Mouse (Mus musculus): Measurements from ENCODE around the gene Mrgbp. TPM values are rescaled to one million over a fixed set of nuclear protein-coding genes. Genes with fewer than 3 reads are reported as not detected.

The Mrgbp gene
- total RNA-seq (2017): 32.7 to 52.2 TPM (median 40.0 TPM) in 3 replicates

DNA sequence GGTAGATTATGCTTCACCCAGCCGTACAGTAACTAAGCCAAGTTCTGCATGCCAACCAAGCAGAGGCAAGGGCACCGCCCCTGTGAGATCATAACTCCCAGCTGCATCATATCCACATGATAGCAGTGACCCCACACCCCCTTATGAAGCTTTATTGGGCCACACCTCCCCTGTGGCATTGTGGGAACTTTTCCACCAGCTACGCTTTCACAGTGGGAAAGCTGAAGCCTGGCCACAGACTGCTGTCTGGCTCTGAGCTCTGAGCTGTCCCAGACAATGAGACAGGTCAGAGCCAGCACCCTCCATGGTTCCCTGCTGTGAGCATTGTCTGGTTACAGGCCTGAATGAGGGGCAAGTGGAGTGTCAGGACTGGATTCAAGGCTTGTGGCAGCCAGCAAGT is at the start of gene Mrgbp:
Gene Mrgbp, plus strand, starts transcription at position 303 of the 400 bp plus-strand sequence.
- ATAC-seq (replicated peaks; ENCODE audit: insufficient number of reproducible peaks, low FRiP score, low TSS enrichment, poor library complexity, severe bottlenecking): no peak

DNA sequence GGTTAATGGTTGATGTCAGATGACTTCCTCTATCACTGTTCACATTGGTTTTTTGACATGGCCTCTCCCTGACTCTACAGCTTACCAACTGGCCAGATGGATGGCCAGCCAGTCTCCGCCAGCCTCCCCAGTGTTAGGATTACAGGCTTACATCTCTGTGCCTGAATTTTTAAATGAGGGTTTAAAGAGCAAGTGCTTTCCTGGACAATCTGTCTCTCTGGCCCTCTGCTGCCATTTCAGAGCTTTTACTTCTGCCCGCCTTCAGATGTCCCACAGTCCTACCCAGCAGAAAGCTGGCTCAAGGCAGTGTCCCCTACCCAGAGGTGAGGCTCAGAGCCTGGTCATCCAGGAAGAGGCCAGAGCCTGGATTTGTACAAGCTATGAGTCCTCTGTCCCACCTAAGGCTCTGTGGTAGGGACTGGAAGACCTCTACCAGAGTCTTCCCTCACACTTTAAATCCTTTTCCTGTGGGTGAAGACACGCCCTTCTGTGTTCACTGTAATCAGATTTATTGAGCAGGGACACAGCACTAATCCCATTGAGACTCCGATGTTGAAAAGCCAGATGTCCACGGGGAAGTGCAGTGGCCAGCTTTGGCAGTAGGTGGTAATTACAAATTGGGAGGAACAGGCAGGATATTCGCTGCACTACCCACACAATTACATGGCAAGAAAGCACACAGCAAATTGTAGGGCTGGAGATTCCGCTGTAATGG is 49.3 kb upstream of the Mrgbp start:
- ATAC-seq (replicated peaks; ENCODE audit: insufficient number of reproducible peaks, low FRiP score, low TSS enrichment, poor library complexity, severe bottlenecking): no peak

DNA sequence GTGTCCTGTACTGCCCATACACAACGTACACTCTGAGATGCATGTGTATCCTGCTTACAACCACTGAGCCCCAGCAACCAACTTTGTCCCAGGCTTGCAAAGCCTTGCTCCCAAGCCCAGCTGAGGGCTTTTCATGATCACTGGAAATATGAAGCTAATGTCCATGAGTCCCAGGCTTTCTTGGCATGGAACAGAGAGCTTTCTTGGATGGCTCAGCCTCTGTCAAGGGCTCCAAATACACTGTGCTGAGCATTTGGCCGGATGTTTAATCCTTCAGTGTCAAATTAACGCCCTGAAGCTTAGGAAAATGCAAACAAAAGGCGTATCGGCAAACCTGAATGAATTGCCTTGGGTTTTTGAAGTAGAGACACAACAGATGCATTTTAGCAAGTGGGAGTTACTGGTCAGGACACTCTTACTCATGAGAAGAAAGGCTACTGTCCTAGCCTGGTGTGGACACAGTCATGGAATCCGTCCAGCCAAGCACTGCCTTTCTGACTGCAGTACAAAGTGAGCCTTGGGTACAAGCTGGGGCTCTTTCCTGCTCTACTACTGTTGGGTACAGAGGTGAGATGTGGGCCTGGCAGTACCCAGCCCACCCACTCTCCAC is 48.6 kb upstream of the Mrgbp start:
- no peak for ATAC-seq (replicated peaks; ENCODE audit: insufficient number of reproducible peaks, low FRiP score, low TSS enrichment, poor library complexity, severe bottlenecking)

DNA sequence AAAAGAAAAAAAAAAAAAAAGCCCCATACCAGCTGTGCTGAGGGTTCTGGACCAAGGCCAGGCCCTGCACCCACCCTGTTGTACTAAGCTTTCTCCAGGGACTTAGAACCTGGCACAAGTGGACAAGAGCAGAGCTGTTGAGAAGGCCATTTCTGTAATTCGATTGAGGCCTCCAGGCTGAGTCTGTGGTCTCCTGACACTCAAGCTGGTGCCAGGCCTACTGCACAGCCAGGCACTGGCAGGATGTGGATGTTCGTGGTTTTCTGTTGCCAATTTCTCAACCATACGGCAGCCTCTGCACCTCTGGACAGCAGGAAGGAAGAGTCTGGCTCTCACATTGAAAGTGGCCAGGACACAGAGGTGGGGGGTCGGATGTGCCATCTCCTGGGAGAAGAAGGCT is 47.9 kb upstream of the Mrgbp start:
- no peak for ATAC-seq (replicated peaks; ENCODE audit: insufficient number of reproducible peaks, low FRiP score, low TSS enrichment, poor library complexity, severe bottlenecking)

DNA sequence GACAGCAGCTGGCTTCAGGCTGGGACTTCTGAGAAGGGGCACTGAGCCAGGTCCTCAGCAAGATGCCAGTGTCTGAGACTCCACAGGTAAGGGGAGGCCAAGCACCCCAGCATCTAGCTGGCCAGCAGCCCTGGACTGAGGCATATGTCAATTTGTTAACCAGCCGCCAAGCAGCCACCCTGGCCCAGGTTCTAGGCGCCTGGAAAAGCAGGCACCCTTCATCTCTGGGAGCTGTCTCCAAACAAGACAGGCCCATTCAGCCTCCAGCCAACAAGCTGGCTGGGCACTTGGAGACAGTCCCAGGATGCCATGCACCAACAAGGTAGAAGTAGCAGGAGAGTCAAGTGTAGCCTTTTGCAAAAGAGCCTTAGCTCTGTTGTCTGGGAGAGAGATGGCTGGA is 37.4 kb upstream of the Mrgbp start:
- no peak for ATAC-seq (replicated peaks; ENCODE audit: insufficient number of reproducible peaks, low FRiP score, low TSS enrichment, poor library complexity, severe bottlenecking)

DNA sequence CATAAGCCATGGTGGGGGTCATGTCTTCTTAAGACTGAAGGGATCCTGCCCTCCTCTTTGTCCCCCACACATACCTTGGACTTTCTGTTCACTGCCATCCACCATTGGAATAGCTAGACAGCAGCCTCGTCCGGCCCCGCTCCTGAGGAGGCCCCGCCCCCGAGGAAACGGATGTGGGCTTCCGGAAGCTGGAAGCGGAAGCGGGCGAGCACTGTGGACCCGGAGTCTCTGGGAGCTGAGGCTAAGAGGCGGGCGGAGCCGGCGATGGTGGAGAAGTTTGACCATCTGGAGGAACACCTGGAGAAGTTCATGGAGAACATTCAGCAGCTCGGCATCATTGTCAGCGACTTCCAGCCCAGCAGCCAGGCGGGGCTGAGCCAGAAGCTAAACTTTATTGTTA is 36.1 kb upstream of the Mrgbp start:
- no peak for ATAC-seq (replicated peaks; ENCODE audit: insufficient number of reproducible peaks, low FRiP score, low TSS enrichment, poor library complexity, severe bottlenecking)

DNA sequence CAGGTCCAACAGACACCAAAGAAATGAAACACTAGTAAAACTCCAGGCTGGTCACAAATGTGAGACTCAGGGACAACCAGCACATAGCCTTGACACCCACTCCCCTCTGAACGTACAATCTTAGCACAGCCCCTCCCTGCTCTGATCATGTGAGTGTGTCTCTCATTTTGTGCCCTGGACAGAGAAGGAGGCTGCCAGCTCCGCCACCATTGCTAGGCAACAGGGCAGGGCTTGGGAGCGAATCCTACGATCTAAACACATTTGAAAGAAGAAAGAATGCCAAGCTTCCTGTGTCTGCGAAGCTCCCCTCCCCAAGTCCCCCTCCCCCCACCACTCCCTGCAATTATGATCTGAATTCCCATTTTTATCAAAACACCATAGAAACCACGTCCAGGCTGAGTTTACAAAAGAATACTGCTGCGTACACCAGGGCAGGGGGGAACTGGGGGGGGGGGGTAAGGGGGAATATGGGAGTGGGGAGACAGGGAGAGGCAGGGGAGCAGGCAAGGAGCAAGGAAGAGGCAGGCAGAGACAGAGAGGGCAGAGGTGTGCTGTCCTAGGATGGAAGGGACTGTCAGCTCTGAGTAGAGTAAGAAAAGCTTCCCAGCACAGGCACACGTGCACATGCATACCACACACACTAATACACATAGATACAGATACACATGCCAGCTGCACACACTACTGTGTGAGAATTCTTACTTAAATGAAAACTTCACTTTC is 33.6 kb upstream of the Mrgbp start:
- ATAC-seq (replicated peaks; ENCODE audit: insufficient number of reproducible peaks, low FRiP score, low TSS enrichment, poor library complexity, severe bottlenecking): no peak

DNA sequence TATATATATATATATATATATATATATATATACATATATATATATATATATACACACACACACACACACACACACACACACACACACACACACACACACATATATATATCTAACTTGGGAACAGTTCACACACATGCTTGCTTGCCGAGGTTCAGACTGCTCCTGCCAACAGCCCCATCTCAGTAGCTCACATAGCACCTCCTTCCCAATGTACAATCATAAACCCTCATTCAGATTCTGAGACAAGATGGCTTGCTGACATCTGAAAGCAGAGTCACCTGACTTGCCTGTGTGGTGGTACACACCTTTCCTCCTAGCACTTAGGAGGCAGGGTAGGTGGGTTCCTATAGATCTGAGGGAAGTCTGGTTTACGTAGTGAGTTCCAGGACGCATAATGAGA is 28.8 kb upstream of the Mrgbp start:
- no peak for ATAC-seq (replicated peaks; ENCODE audit: insufficient number of reproducible peaks, low FRiP score, low TSS enrichment, poor library complexity, severe bottlenecking)

DNA sequence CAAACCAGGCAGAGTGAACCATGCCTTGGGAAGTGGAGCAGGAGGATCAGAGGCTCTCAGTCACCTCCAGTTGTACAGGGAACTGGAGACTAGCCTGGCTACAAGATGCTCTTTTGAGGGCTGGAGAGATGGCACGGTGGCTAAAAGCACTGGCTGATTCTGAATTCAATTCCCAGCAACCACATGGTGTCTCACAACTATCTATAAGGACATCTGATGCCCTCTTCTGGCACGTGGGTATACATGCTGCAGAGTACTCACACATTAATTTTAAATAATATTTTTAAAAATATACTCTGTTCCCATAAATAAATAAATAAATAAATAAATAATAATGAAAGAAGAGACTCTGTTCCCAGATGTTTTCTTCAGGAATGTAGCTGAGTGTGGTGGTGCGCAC is 25.9 kb upstream of the Mrgbp start:
- no peak for ATAC-seq (replicated peaks; ENCODE audit: insufficient number of reproducible peaks, low FRiP score, low TSS enrichment, poor library complexity, severe bottlenecking)

DNA sequence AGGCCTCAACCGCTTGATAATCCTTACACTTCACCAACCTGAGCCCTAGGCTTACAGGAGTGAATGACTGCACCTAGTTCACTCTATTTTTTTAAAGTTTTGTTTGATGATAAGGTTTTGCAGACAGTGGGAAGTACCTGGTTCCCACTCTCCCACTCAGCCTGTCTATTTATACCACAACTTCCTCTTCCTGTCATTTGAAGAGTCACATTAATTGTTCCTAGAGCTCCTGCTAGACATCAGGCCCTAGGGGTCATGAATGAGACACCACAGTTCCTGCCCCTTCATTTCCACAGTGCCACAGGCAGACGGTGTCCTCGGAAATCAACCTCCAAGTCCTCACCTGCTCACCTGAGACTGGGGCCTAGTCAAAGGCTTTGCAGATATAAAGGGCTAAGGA is 24.6 kb upstream of the Mrgbp start:
- ATAC-seq (replicated peaks; ENCODE audit: insufficient number of reproducible peaks, low FRiP score, low TSS enrichment, poor library complexity, severe bottlenecking): no peak

DNA sequence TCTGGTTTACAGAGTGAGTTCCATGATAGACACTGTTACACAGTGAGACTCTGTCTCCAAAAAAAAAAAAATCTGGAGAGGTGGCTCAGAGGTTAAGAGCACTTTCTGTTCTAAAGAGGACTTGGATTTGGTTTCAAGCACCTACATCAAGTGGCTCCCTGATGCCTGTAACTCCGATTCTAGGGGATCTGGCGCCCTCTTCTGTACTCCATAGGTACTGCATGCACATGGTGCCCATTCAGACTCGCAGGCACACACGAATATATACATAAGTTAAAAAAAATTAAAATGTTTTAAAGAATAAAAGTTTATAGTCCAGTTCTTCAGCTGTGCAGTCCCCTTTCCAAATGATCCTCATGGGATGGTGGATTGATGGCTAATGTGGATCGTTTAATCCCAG is 20.9 kb upstream of the Mrgbp start:
- no peak for ATAC-seq (replicated peaks; ENCODE audit: insufficient number of reproducible peaks, low FRiP score, low TSS enrichment, poor library complexity, severe bottlenecking)

DNA sequence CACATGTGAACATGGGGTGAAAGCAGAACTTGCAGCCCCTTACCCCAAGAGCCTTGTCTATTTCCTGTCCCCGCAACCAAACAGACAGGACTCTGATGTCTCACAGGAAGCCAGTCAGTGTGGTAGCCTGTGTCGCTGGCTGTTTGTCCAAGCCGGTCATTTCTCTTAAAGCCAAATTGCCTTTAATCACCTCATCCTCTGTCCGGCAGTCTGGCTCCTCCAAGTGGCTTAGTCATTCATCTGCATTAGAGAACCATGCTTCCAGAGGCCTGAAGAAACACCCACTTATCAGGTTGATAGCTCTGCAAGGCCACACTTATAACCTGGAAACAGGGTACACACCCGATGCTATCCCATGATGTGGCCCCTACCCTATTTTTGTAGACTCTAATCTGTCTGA is 19.0 kb upstream of the Mrgbp start:
- ATAC-seq (replicated peaks; ENCODE audit: insufficient number of reproducible peaks, low FRiP score, low TSS enrichment, poor library complexity, severe bottlenecking): no peak

DNA sequence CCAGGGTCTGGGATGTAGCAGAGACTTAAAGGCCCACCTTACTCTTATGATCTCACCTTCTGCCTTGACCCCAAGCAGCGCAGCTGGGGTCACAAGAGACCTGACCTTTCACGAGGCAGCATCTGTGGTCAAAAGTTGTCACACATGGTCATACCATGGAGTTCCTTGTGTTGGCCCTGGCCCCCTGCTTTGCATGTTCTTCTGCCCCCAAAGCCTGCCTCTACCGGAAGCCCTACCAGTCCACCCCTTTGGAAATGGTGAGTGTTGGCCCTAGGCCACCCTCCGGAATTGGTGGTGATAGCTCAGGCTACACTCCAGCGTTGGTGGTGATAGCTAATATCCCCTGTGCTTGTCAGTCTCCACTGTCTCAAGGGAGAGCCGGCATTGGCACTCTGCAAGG is 17.8 kb upstream of the Mrgbp start:
- ATAC-seq (replicated peaks; ENCODE audit: insufficient number of reproducible peaks, low FRiP score, low TSS enrichment, poor library complexity, severe bottlenecking): no peak

DNA sequence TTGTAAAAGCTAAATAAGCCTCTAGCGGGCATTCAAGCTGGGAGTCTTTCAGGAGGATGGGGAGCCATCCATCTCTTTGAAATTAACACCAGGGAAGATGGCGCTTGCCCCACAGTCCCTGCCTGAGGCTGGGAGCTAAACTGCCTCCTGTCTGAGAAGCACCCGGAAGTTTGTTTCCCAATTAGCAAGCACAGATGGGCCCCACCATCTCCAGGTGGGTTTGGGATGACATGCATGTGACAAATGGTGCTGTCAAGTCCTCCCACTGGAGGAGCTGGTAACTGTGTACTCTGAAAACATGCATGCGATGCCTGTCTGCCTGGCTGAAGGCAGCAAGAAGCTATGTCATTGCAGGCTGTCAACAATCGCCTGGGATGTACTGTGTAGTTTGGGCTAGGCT is 17.3 kb upstream of the Mrgbp start:
- ATAC-seq (replicated peaks; ENCODE audit: insufficient number of reproducible peaks, low FRiP score, low TSS enrichment, poor library complexity, severe bottlenecking): no peak

DNA sequence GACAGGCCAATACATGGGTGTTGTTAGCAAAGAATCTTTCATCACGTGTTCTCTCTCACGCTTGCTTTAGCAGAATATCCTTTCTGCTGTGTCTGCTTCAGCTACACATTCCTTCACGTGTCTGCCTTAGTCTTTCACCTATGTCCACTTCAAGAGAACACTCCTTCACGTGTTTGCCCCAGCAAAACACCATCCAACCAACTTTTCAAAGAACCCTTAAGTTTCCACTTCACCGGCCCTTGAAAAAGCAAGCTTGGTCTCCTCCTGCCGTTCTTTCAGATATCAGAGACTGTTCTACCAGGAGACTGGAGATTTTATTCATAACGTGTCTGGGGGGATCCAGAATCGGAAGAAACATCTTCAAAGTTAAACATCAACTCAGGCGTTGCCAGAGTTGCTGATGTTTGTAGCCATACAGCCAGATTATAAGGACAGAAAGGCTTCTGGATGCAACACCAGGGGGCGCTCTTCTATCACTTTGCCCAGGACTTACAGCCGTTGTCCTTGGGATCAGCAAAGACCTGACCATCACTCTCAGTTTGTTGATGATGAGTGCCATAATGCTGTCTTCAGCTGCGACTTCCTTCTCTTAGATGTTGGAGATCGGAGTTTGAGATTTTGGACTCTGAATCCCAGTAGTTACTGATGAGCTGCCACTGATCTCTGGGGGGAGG is 14.7 kb upstream of the Mrgbp start:
- peak; percentile 51; the same call in 1 of the 2 replicates for ATAC-seq (replicated peaks; ENCODE audit: insufficient number of reproducible peaks, low FRiP score, low TSS enrichment, poor library complexity, severe bottlenecking)

DNA sequence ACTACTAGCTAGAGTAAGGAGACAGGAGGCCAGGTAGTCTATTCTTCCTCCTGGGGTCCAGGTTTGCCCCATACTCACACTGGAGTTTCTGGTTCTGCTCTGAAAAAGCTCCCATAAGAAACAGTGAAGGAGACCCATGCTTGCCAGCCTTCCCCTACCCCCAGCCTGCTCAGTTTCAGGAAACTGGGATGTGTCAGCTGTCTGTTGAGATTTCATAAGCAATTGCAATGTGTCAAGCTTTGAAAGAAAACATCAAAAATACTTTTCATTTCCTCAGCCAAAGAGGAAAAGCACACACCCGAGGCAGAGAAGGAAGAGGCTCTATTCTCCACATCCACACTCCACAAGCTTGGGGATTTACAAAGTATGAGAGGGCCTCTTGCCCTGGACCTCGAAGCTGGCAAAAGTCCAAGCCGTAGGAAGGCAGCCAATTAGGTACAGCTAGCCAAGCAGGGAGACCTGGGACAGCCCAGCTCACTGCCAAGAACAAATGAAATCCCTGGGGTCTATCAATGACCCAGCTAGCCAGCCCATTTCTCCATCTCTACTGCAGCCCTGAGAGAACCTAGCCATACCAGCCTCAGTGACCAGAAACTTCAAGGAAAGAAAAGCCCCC is 12.0 kb upstream of the Mrgbp start:
- ATAC-seq (replicated peaks; ENCODE audit: insufficient number of reproducible peaks, low FRiP score, low TSS enrichment, poor library complexity, severe bottlenecking): no peak

DNA sequence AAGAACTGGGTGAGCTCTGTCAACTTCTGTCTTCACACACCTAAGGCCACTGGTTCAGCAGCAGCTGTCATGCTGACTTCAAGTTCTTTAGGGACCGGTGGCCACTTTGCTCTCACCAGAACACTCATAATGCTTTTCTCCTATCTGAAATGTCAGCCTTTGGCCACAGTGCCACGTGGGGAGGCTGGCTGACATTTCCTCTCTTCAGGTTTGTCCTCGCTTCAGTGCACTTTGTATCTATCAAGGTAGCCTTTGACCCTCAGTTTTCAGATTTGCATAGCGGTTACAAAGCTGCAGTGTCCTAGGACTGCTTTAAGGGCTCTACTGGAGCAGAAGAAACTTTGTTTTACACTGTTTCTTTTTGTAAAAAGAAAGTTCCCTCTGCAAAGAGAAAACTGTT is 4.6 kb upstream of the Mrgbp start:
- no peak for ATAC-seq (replicated peaks; ENCODE audit: insufficient number of reproducible peaks, low FRiP score, low TSS enrichment, poor library complexity, severe bottlenecking)

DNA sequence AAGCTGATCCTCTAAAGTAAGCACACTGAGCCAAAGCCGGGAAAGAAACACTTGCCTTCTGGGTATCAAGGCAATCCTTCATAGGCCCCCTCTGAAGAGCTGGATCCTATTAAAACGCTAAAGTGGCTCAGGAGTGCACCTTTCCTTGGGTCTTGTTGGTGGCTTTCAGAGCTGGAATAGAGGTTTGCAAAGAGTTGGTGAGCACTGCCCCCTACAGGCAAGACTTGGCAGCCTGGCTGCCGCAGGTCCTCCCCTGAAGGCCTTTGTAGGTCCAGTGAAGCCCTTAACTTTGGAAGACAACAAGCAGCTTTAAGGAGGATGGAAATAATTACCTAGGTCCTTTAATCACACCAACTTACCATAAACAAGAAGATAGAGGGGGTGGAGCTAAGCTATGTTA is 2.4 kb upstream of the Mrgbp start:
- ATAC-seq (replicated peaks; ENCODE audit: insufficient number of reproducible peaks, low FRiP score, low TSS enrichment, poor library complexity, severe bottlenecking): peak; percentile 64

DNA sequence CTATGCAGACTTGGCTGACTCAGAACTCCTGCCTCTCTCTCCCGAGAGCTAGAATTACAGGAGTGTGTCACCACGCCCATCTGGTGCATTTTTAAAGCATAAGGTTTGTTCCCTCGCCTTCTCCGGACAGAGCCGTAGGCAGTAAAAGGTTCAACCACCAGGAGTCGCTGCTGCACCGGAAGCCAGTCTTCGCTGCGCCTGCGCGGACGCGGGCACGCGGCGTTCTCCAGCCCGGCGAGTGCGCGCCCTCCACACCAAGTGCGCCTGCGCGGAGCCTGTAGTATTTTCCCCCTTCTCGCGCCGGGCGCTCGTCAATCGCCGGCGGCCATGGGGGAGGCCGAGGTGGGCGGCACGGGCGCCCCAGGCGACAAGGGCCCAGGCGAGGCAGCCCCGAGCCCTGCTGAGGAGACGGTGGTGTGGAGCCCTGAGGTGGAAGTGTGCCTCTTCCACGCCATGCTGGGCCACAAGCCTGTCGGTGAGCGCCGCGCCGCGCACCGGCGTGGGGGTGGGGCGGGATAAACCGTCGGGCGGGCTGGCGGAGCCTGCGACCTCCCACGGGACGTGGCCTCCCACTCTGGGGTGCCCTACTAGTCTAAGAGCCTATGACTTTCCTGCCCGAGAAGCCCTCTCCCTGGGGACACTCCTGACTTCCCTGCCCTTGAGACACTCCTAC is 1.5 kb downstream of the Mrgbp start:
- peak; percentile 68 for ATAC-seq (replicated peaks; ENCODE audit: insufficient number of reproducible peaks, low FRiP score, low TSS enrichment, poor library complexity, severe bottlenecking)

Data from monocyte, adult 5-6 weeks (primary cell).